Mouse (Mus musculus) activated CD4-positive, CD25-positive, alpha-beta regulatory T cell, adult 9 weeks (primary cell): Measurements from ENCODE around the gene 4930469K13Rik. TPM values are rescaled to one million over a fixed set of nuclear protein-coding genes. Genes with fewer than 3 reads are reported as not detected.

Source experiments
- polyA plus RNA-seq: library from polyadenylated mRNA; unstranded; fragments of 100-300 nt; shearing (Covaris generic); gene quantifications from one replicate; pipeline ENCODE4 v1.2.1, GENCODE M21; 2017

4930469K13Rik gene
- polyA plus RNA-seq = 3.2 TPM

DNA sequence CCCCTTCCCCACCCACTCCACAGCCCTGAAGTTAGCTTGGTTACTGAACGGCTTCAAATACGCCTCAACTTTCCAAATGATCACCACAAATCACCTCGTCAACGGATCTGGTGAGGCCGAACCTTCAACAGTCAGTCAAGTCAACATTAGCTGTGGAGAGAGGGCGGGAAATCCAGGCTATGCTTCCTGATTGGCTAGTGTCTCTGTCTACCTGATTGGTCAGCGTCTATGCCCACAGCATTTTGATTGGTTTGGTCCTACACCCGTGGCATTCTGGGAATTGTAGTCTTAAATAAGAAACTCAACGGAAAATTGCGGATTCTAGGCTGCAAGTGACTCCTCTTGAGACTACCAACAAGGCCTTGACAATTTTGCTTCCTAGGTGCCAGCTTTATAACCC is at the start of gene 4930469K13Rik:
Gene 4930469K13Rik, minus strand, starts transcription at position 133 of the 400 bp plus-strand sequence.

GRCm38 (mm10) chr11:34046767-34047541 is 51.4 kb downstream of the 4930469K13Rik start, which contains the start of gene Lcp2:
Lcp2 (plus strand) TSS chr11:34046920.

GRCm38 (mm10) chr11:33992938-33993337 is 105.4 kb downstream of the 4930469K13Rik start, which contains the start of gene Kcnip1:
Kcnip1 (minus strand) TSS chr11:33993152.

GRCm38 (mm10) chr11:33962688-33963407 is 135.5 kb downstream of the 4930469K13Rik start, which contains the start of gene Kcnmb1:
Kcnmb1 (plus strand) TSS chr11:33963013.

Other genes starting within 250 kb of the 4930469K13Rik start
- 0.38 TPM for gene Kcnmb1, start 135.5 kb downstream of the 4930469K13Rik start, polyA plus RNA-seq
- gene Kcnip1, start 105.4 kb downstream of the 4930469K13Rik start, polyA plus RNA-seq = not detected
- 517 TPM for gene Lcp2, start 51.6 kb downstream of the 4930469K13Rik start, polyA plus RNA-seq
- gene Foxi1, start 109.5 kb upstream of the 4930469K13Rik start, polyA plus RNA-seq = not detected
- gene Fam196b, start 216.3 kb upstream of the 4930469K13Rik start, polyA plus RNA-seq = 6.5 TPM